Mouse (Mus musculus): Measurements from ENCODE around the gene 4930402H24Rik. TPM values are rescaled to one million over a fixed set of nuclear protein-coding genes. Genes with fewer than 3 reads are reported as not detected.

Gene 4930402H24Rik
- polyA plus RNA-seq, 1 experiment from 2014 or later, result 13.4 TPM

GRCm38 (mm10) chr2:130812487-130812886, 93.7 kb downstream of the 4930402H24Rik start:
- Histone ChIP-seq H3K27me3 (ENCODE audit: control insufficient read depth, insufficient read depth, low read depth, low read length) (no peaks in the 10 kb centered on the region), H3K4me2 (ENCODE audit: low read depth, low read length) (no peak overlapping the region), H3K4me3 (ENCODE audit: low read depth, low read length) (no peak overlapping the region), H3K9me3 (replicated peaks; ENCODE audit: control insufficient read depth, low read length) (no peaks in the 10 kb centered on the region), H3K36me3 (ENCODE audit: control insufficient read depth, insufficient read depth) (peaks cover 10% of the 10 kb centered on the region; the same call in 1 of the 2 replicates), H3K27ac (ENCODE audit: low read length) (no peak overlapping the region), H3K9ac (ENCODE audit: low read depth, low read length) (no peak overlapping the region), H3K4me1 (ENCODE audit: control insufficient read depth, low read depth, low read length) (no peaks in the 10 kb centered on the region; the same call in 1 of the 2 replicates)
- 76% methylated on average over 1 of the region's 1 CpGs for WGBS (ENCODE audit: insufficient replicate concordance)
- no peak for ATAC-seq (ENCODE audit: low read depth)

- Histone ChIP-seq H3K4me2 (ENCODE audit: low read depth, low read length) (no peak overlapping the region), H3K36me3 (ENCODE audit: control insufficient read depth, insufficient read depth) (peaks cover 7% of the 10 kb centered on the region), H3K4me1 (ENCODE audit: control insufficient read depth, low read depth, low read length) (no peaks in the 10 kb centered on the region), H3K4me3 (ENCODE audit: low read depth, low read length) (no peak overlapping the region), H3K9me3 (replicated peaks; ENCODE audit: control insufficient read depth, low read length) (no peaks in the 10 kb centered on the region), H3K27me3 (ENCODE audit: control insufficient read depth, insufficient read depth, low read depth, low read length) (no peaks in the 10 kb centered on the region), H3K27ac (ENCODE audit: low read length) (no peak overlapping the region), H3K9ac (ENCODE audit: low read depth, low read length) (no peak overlapping the region)
- no peak for ATAC-seq (ENCODE audit: low read depth)
- WGBS (ENCODE audit: insufficient replicate concordance), result 84% methylated on average over 3 of the region's 3 CpGs
Measured at GRCm38 (mm10) chr2:130805146-130805545, 101.1 kb downstream of the 4930402H24Rik start.

- 81% methylated on average over 25 of the region's 25 CpGs for WGBS (ENCODE audit: insufficient replicate concordance)
- ATAC-seq (ENCODE audit: low read depth), result no peak
- Histone ChIP-seq H3K4me1 (ENCODE audit: control insufficient read depth, low read depth, low read length) (no peaks in the 10 kb centered on the region), H3K9me3 (replicated peaks; ENCODE audit: control insufficient read depth, low read length) (no peaks in the 10 kb centered on the region), H3K4me3 (ENCODE audit: low read depth, low read length) (no peak overlapping the region), H3K9ac (ENCODE audit: low read depth, low read length) (no peak overlapping the region), H3K36me3 (ENCODE audit: control insufficient read depth, insufficient read depth) (peaks cover 7% of the 10 kb centered on the region), H3K27ac (ENCODE audit: low read length) (no peak overlapping the region), H3K4me2 (ENCODE audit: low read depth, low read length) (no peak overlapping the region), H3K27me3 (ENCODE audit: control insufficient read depth, insufficient read depth, low read depth, low read length) (no peaks in the 10 kb centered on the region)
Measured at GRCm38 (mm10) chr2:130803706-130804105, 102.5 kb downstream of the 4930402H24Rik start.

GRCm38 (mm10) chr2:130795731-130796130, 110.5 kb downstream of the 4930402H24Rik start:
- 80% methylated on average over 8 of the region's 8 CpGs for WGBS (ENCODE audit: insufficient replicate concordance)

GRCm38 (mm10) chr2:130791722-130792121, 114.5 kb downstream of the 4930402H24Rik start:
- H3K4me2 ChIP-seq (ENCODE audit: low read depth, low read length), result no peak overlapping the region
- peaks cover 9% of the 10 kb centered on the region for H3K36me3 ChIP-seq (ENCODE audit: control insufficient read depth, insufficient read depth)
- H3K4me3 ChIP-seq (ENCODE audit: low read depth, low read length), result no peak overlapping the region
- no peak overlapping the region for H3K27ac ChIP-seq (ENCODE audit: low read length)
- ATAC-seq (ENCODE audit: low read depth), result no peak
- WGBS (ENCODE audit: insufficient replicate concordance), result 81% methylated on average over 7 of the region's 7 CpGs
- no peaks in the 10 kb centered on the region for H3K9me3 ChIP-seq (replicated peaks; ENCODE audit: control insufficient read depth, low read length)
- no peak overlapping the region for H3K9ac ChIP-seq (ENCODE audit: low read depth, low read length)
- H3K27me3 ChIP-seq (ENCODE audit: control insufficient read depth, insufficient read depth, low read depth, low read length), result no peaks in the 10 kb centered on the region
- no peaks in the 10 kb centered on the region for H3K4me1 ChIP-seq (ENCODE audit: control insufficient read depth, low read depth, low read length)

More at GRCm38 (mm10) chr2:130795731-130796130, 110.5 kb downstream of the 4930402H24Rik start:
- no peak overlapping the region for H3K27ac ChIP-seq (ENCODE audit: low read length)
- peaks cover 7% of the 10 kb centered on the region for H3K36me3 ChIP-seq (ENCODE audit: control insufficient read depth, insufficient read depth)
- no peak overlapping the region for H3K4me3 ChIP-seq (ENCODE audit: low read depth, low read length)
- H3K4me1 ChIP-seq (ENCODE audit: control insufficient read depth, low read depth, low read length), result no peaks in the 10 kb centered on the region
- no peak overlapping the region for H3K9ac ChIP-seq (ENCODE audit: low read depth, low read length)
- no peak overlapping the region for H3K4me2 ChIP-seq (ENCODE audit: low read depth, low read length)
- no peak for ATAC-seq (ENCODE audit: low read depth)
- H3K27me3 ChIP-seq (ENCODE audit: control insufficient read depth, insufficient read depth, low read depth, low read length), result no peaks in the 10 kb centered on the region
- no peaks in the 10 kb centered on the region for H3K9me3 ChIP-seq (replicated peaks; ENCODE audit: control insufficient read depth, low read length)

- H3K27ac ChIP-seq (ENCODE audit: low read length), result no peak overlapping the region
- H3K4me1 ChIP-seq (ENCODE audit: control insufficient read depth, low read depth, low read length), result no peaks in the 10 kb centered on the region
- no peak for ATAC-seq (ENCODE audit: low read depth)
- no peak overlapping the region for H3K9ac ChIP-seq (ENCODE audit: low read depth, low read length)
- H3K27me3 ChIP-seq (ENCODE audit: control insufficient read depth, insufficient read depth, low read depth, low read length), result no peaks in the 10 kb centered on the region
- H3K9me3 ChIP-seq (replicated peaks; ENCODE audit: control insufficient read depth, low read length), result no peaks in the 10 kb centered on the region
- H3K4me3 ChIP-seq (ENCODE audit: low read depth, low read length), result no peak overlapping the region
- H3K4me2 ChIP-seq (ENCODE audit: low read depth, low read length), result no peak overlapping the region
- 81% methylated on average over 6 of the region's 6 CpGs for whole genome bisulfite sequencing (ENCODE audit: insufficient replicate concordance)
- H3K36me3 ChIP-seq (ENCODE audit: control insufficient read depth, insufficient read depth), result peaks cover 9% of the 10 kb centered on the region
Measured at GRCm38 (mm10) chr2:130789642-130790041, 116.6 kb downstream of the 4930402H24Rik start.

GRCm38 (mm10) chr2:130789039-130789438, 117.2 kb downstream of the 4930402H24Rik start:
- peaks cover 9% of the 10 kb centered on the region for H3K36me3 ChIP-seq (ENCODE audit: control insufficient read depth, insufficient read depth)
- 67% methylated on average over 8 of the region's 8 CpGs for WGBS (ENCODE audit: insufficient replicate concordance)

GRCm38 (mm10) chr2:130784939-130785338, 121.3 kb downstream of the 4930402H24Rik start:
- no peak overlapping the region for H3K9ac ChIP-seq (ENCODE audit: low read depth, low read length)
- no peaks in the 10 kb centered on the region for H3K4me1 ChIP-seq (ENCODE audit: control insufficient read depth, low read depth, low read length)
- WGBS (ENCODE audit: insufficient replicate concordance), result 31% methylated on average over 3 of the region's 3 CpGs
- H3K4me2 ChIP-seq (ENCODE audit: low read depth, low read length), result no peak overlapping the region
- H3K27ac ChIP-seq (ENCODE audit: low read length), result no peak overlapping the region
- no peaks in the 10 kb centered on the region for H3K27me3 ChIP-seq (ENCODE audit: control insufficient read depth, insufficient read depth, low read depth, low read length)
- ATAC-seq (ENCODE audit: low read depth), result no peak
- H3K9me3 ChIP-seq (replicated peaks; ENCODE audit: control insufficient read depth, low read length), result no peaks in the 10 kb centered on the region
- no peaks in the 10 kb centered on the region; the same call in 1 of the 2 replicates for H3K36me3 ChIP-seq (ENCODE audit: control insufficient read depth, insufficient read depth)
- H3K4me3 ChIP-seq (ENCODE audit: low read depth, low read length), result no peak overlapping the region

More at GRCm38 (mm10) chr2:130789039-130789438, 117.2 kb downstream of the 4930402H24Rik start:
- Histone ChIP-seq H3K4me1 (ENCODE audit: control insufficient read depth, low read depth, low read length) (no peaks in the 10 kb centered on the region), H3K27ac (ENCODE audit: low read length) (no peak overlapping the region), H3K9ac (ENCODE audit: low read depth, low read length) (no peak overlapping the region), H3K4me2 (ENCODE audit: low read depth, low read length) (no peak overlapping the region), H3K9me3 (replicated peaks; ENCODE audit: control insufficient read depth, low read length) (no peaks in the 10 kb centered on the region), H3K4me3 (ENCODE audit: low read depth, low read length) (no peak overlapping the region), H3K27me3 (ENCODE audit: control insufficient read depth, insufficient read depth, low read depth, low read length) (no peaks in the 10 kb centered on the region)
- no peak for ATAC-seq (ENCODE audit: low read depth)

- Histone ChIP-seq H3K27ac (ENCODE audit: low read length) (no peak overlapping the region), H3K9ac (ENCODE audit: low read depth, low read length) (no peak overlapping the region), H3K36me3 (ENCODE audit: control insufficient read depth, insufficient read depth) (peaks cover 7% of the 10 kb centered on the region), H3K27me3 (ENCODE audit: control insufficient read depth, insufficient read depth, low read depth, low read length) (no peaks in the 10 kb centered on the region), H3K9me3 (replicated peaks; ENCODE audit: control insufficient read depth, low read length) (no peaks in the 10 kb centered on the region), H3K4me2 (ENCODE audit: low read depth, low read length) (no peak overlapping the region), H3K4me1 (ENCODE audit: control insufficient read depth, low read depth, low read length) (no peaks in the 10 kb centered on the region), H3K4me3 (ENCODE audit: low read depth, low read length) (no peak overlapping the region)
- no peak for ATAC-seq (ENCODE audit: low read depth)
- 63% methylated on average over 2 of the region's 2 CpGs for WGBS (ENCODE audit: insufficient replicate concordance)
Measured at GRCm38 (mm10) chr2:130780615-130781303, 125.4 kb downstream of the 4930402H24Rik start.

All from liver, embryonic 16.5 days (tissue).